Mouse (Mus musculus): Measurements from ENCODE around the gene Gm10570. TPM values are rescaled to one million over a fixed set of nuclear protein-coding genes. Genes with fewer than 3 reads are reported as not detected.

Gm10570 gene
- polyA plus RNA-seq, 1 experiment from 2014 or later = not detected

DNA sequence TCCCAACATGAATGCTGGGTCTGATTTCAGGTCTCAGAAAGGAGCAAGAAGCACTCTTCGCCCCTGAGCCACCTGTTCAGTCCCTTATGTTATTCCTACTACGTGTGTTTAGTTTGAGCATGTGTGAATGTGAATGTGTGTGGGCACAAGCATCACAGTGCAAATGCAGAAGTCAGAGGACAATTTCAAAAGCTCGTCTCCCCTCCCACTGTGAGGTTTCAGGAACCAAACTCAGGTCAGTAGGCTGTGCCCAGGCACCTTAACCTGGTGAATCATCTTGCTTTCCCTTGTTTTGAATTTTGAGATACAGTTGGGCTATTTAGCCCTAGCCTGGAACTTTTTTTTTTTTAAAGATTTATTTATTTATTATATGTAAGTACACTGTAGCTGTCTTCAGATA is 18.6 kb downstream of the Gm10570 start:
- 50% methylated on average over 3 of the region's 3 CpGs for WGBS (ENCODE audit: insufficient replicate concordance)
- DNase-seq (no peak), ATAC-seq (no peak)
- no peak overlapping the region for H3K27ac ChIP-seq (ENCODE audit: low read depth)
- H3K27me3 ChIP-seq (ENCODE audit: insufficient read depth, low read length) = peaks cover 10% of the 10 kb centered on the region; the same call in 1 of the 2 replicates
- H3K4me2 ChIP-seq (ENCODE audit: low read depth, low read length) = no peak overlapping the region
- TF ChIP-seq EP300 (IDR thresholded peaks at IDR 0.05; ENCODE audit: low read depth) (no peak), CTCF (IDR thresholded peaks at IDR 0.05; ENCODE audit: low read depth) (no peak)
- no peaks in the 10 kb centered on the region for H3K9me3 ChIP-seq (ENCODE audit: low read length)
- H3K4me3 ChIP-seq (ENCODE audit: low read depth, low read length) = no peak overlapping the region
- H3K4me1 ChIP-seq (ENCODE audit: insufficient read depth) = peaks cover 5% of the 10 kb centered on the region; the same call in 1 of the 2 replicates
- H3K36me3 ChIP-seq (replicated peaks; ENCODE audit: insufficient read depth, low read length) = no peaks in the 10 kb centered on the region
- no peak overlapping the region for H3K9ac ChIP-seq (replicated peaks)

DNA sequence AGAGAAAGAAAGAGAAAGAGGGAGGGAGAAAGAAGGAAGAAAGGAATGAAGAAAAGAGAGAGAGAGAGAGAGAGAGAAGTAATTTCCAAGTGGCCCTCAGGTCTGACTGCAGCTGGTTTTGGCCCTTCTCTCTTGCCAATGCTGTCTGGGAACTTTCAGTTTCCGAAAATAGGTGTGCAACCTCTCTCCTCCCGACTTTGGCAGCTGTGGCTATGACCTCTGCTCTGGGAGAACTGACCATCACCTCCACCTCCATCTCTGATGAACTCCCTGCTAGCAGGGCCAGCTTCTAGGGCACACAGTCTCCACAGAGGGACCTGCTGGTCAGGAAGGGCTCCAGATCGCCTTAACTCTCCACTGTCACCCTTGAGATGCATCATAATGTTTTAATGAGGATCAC is 21.9 kb downstream of the Gm10570 start:
- TF ChIP-seq CTCF (IDR thresholded peaks at IDR 0.05; ENCODE audit: low read depth) (no peak), EP300 (IDR thresholded peaks at IDR 0.05; ENCODE audit: low read depth) (no peak)
- Histone ChIP-seq H3K27ac (ENCODE audit: low read depth) (no peak overlapping the region), H3K9me3 (ENCODE audit: low read length) (no peaks in the 10 kb centered on the region), H3K9ac (replicated peaks) (no peak overlapping the region), H3K36me3 (replicated peaks; ENCODE audit: insufficient read depth, low read length) (no peaks in the 10 kb centered on the region), H3K27me3 (ENCODE audit: insufficient read depth, low read length) (peaks cover 10% of the 10 kb centered on the region; the same call in 1 of the 2 replicates), H3K4me3 (ENCODE audit: low read depth, low read length) (no peak overlapping the region), H3K4me2 (ENCODE audit: low read depth, low read length) (no peak overlapping the region), H3K4me1 (ENCODE audit: insufficient read depth) (no peaks in the 10 kb centered on the region)
- ATAC-seq = no peak
- WGBS (ENCODE audit: insufficient replicate concordance) = 30% methylated on average over 3 of the region's 3 CpGs
- no peak for DNase-seq

DNA sequence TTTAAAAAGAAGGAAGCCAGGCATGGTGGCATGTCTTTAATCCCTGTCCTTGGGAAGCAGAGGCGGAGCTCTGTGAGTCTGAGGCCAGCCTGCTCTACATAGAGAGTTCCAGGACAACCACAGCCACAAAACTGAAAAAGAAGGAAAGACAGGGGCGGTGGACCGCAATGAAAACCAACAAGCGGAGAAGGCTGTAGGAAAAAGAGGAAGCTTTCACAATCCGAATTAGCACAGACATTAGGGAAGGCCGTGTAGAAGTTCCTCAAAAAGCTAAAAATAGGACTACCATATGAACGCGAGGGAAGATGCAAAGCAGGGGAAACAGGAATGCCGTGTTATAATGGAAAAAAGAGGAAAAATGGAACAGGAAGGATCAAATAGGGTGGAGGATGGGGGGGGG is 24.6 kb downstream of the Gm10570 start:
- H3K9ac ChIP-seq (replicated peaks) = no peak overlapping the region
- peaks cover 16% of the 10 kb centered on the region; the same call in 1 of the 2 replicates for H3K27me3 ChIP-seq (ENCODE audit: insufficient read depth, low read length)
- no peaks in the 10 kb centered on the region for H3K9me3 ChIP-seq (ENCODE audit: low read length)
- H3K36me3 ChIP-seq (replicated peaks; ENCODE audit: insufficient read depth, low read length) = no peaks in the 10 kb centered on the region
- no peak for ATAC-seq
- H3K4me3 ChIP-seq (ENCODE audit: low read depth, low read length) = no peak overlapping the region
- no peak for DNase-seq
- 26% methylated on average over 9 of the region's 9 CpGs for WGBS (ENCODE audit: insufficient replicate concordance)
- H3K27ac ChIP-seq (ENCODE audit: low read depth) = no peak overlapping the region
- TF ChIP-seq EP300 (IDR thresholded peaks at IDR 0.05; ENCODE audit: low read depth) (no peak), CTCF (IDR thresholded peaks at IDR 0.05; ENCODE audit: low read depth) (no peak)
- no peak overlapping the region for H3K4me2 ChIP-seq (ENCODE audit: low read depth, low read length)
- H3K4me1 ChIP-seq (ENCODE audit: insufficient read depth) = no peaks in the 10 kb centered on the region

DNA sequence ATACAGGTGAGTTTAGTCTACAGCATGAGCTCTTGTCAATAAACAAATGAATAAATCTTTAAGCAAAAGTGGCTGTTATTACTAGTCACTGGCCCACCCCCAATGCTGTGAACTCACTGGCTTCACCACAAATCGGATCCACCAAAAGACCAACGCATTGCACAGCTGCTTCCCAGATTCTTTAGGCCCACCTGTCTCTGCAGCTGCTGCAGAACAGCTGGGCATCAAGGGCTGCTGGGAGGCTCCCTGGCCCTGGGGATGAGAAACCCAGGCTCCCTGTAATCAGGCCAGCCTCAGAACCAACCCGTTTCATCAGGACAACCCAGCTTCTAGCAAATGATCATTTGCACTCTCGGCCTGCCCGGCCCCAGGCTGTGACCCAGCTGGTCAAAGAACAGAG is 25.6 kb downstream of the Gm10570 start:
- Histone ChIP-seq H3K9ac (replicated peaks) (no peak overlapping the region), H3K27me3 (ENCODE audit: insufficient read depth, low read length) (peaks cover 19% of the 10 kb centered on the region)
- 75% methylated on average over 5 of the region's 5 CpGs for WGBS (ENCODE audit: insufficient replicate concordance)

DNA sequence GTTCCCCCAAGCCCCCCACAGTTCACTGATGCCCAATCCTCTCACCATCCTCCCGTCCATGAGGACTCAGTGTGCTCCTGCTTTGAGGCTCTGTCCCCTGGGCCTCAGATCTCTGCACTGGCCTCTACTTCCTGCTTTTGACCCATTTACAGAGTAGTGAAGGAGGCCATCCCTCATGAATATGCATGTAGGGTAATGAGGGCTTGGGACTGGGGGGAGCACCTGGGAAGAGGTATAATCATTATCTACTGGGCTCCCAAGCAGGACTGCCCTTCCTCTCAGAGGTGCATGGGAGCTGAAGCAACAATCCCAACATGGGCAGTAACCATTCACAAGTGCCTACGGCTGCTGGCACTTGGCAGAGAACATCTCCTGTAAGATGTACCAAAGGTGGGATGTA is 29.4 kb downstream of the Gm10570 start, which contains the start of gene Serinc2:
Serinc2 (minus strand) TSS at position 101 of the 400 bp plus-strand sequence.
- no peak for DNase-seq
- no peak for ATAC-seq
- TF ChIP-seq EP300 (IDR thresholded peaks at IDR 0.05; ENCODE audit: low read depth) (no peak), CTCF (IDR thresholded peaks at IDR 0.05; ENCODE audit: low read depth) (no peak)
- H3K27me3 ChIP-seq (ENCODE audit: insufficient read depth, low read length) = peaks cover 40% of the 10 kb centered on the region
- WGBS (ENCODE audit: insufficient replicate concordance) = 56% methylated on average over 2 of the region's 2 CpGs
- no peaks in the 10 kb centered on the region for H3K9me3 ChIP-seq (ENCODE audit: low read length)
- H3K4me2 ChIP-seq (ENCODE audit: low read depth, low read length) = no peak within 1 kb of the TSS
- no peak within 1 kb of the TSS for H3K4me3 ChIP-seq (ENCODE audit: low read depth, low read length)
- H3K36me3 ChIP-seq (replicated peaks; ENCODE audit: insufficient read depth, low read length) = no peaks in the 10 kb centered on the region
- no peak within 1 kb of the TSS for H3K9ac ChIP-seq (replicated peaks)
- H3K27ac ChIP-seq (ENCODE audit: low read depth) = no peak within 1 kb of the TSS
- no peaks in the 10 kb centered on the region; the same call in 1 of the 2 replicates for H3K4me1 ChIP-seq (ENCODE audit: insufficient read depth)

More for the DNA sequence above, 25.6 kb downstream of the Gm10570 start:
- Histone ChIP-seq H3K4me2 (ENCODE audit: low read depth, low read length) (no peak overlapping the region), H3K27ac (ENCODE audit: low read depth) (no peak overlapping the region), H3K4me1 (ENCODE audit: insufficient read depth) (no peaks in the 10 kb centered on the region), H3K9me3 (ENCODE audit: low read length) (no peaks in the 10 kb centered on the region), H3K36me3 (replicated peaks; ENCODE audit: insufficient read depth, low read length) (no peaks in the 10 kb centered on the region), H3K4me3 (ENCODE audit: low read depth, low read length) (no peak overlapping the region)
- ATAC-seq = no peak
- DNase-seq = no peak
- TF ChIP-seq EP300 (IDR thresholded peaks at IDR 0.05; ENCODE audit: low read depth) (no peak), CTCF (IDR thresholded peaks at IDR 0.05; ENCODE audit: low read depth) (no peak)

DNA sequence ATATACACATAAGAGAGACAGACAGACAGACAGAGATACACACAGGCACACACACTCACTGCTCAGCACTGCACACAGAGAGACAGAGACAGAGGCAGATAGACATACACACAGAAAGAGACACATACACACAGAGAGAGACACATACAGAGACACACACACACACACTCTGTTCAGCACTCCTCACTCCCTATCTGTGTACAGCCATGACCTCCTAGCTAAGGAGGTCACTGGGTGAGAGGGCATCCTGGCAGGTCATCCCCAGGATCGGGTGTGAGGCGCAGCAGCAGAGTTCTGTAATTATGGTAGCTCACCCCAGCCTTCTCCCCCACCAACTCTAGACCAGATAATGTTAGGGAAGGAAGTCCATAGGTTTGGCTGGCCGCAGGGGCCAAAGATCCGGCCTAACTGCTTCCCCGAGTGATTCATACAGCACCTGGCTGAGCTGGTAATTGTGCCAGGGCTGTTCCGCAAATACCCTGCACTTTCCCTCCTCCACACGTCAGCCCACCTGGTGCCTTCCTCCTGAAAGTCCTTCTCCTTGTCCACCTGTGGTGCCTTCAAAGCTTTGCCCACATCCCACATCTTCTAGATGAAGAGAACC is 31.8 kb downstream of the Gm10570 start:
- TF ChIP-seq EP300 (IDR thresholded peaks at IDR 0.05; ENCODE audit: low read depth) (no peak), CTCF (IDR thresholded peaks at IDR 0.05; ENCODE audit: low read depth) (no peak)
- ATAC-seq (peak; percentile 84), DNase-seq (peak; percentile 46)
- H3K36me3 ChIP-seq (replicated peaks; ENCODE audit: insufficient read depth, low read length) = no peaks in the 10 kb centered on the region
- no peaks in the 10 kb centered on the region; the same call in 1 of the 2 replicates for H3K4me1 ChIP-seq (ENCODE audit: insufficient read depth)
- H3K9me3 ChIP-seq (ENCODE audit: low read length) = no peaks in the 10 kb centered on the region
- WGBS (ENCODE audit: insufficient replicate concordance) = 22% methylated on average over 7 of the region's 7 CpGs
- H3K9ac ChIP-seq (replicated peaks) = no peak overlapping the region
- peaks cover 57% of the 10 kb centered on the region for H3K27me3 ChIP-seq (ENCODE audit: insufficient read depth, low read length)
- no peak overlapping the region for H3K4me2 ChIP-seq (ENCODE audit: low read depth, low read length)
- H3K27ac ChIP-seq (ENCODE audit: low read depth) = no peak overlapping the region
- H3K4me3 ChIP-seq (ENCODE audit: low read depth, low read length) = no peak overlapping the region
